In genomic region chr4:102762075-102762474, GRCm38 (mm10) we compare ENCODE assay signal across 18 mouse cellular contexts. TPM values are rescaled to one million over a fixed set of nuclear protein-coding genes. Genes with fewer than 3 reads are reported as not detected.
DNase-seq lines count a peak whose midpoint lies in the region; ATAC-seq lines count a peak whose summit lies in the region.
"Had no signal": no experiment of that assay in that cellular context is flagged by ENCODE, and none has a peak within 500 bp of the region (broad histone marks: within the 10 kb centered on the region; RNA-seq: fewer than 3 reads in every experiment).

No protein-coding gene starts in this region.

- no peak overlapping the region for H3K27ac ChIP-seq in embryonic facial prominence, embryonic 14.5 days (replicated peaks; ENCODE audit: low read depth, low read length)
- no peak overlapping the region for H3K27ac ChIP-seq in embryonic facial prominence, embryonic 10.5 days (replicated peaks)
- H3K27ac ChIP-seq: embryonic facial prominence, embryonic 13.5 days; limb, embryonic 13.5 days; stomach, embryonic 15.5 days had no signal

- WGBS in embryonic facial prominence, embryonic 14.5 days = 86% methylated on average over 7 of the region's 7 CpGs
- WGBS in embryonic facial prominence, embryonic 10.5 days = 87% methylated on average over 7 of the region's 7 CpGs

- no peaks in the 10 kb centered on the region for H3K27me3 ChIP-seq in embryonic facial prominence, embryonic 14.5 days (replicated peaks; ENCODE audit: control insufficient read depth, insufficient read depth, low read length)
- no peaks in the 10 kb centered on the region for H3K27me3 ChIP-seq in embryonic facial prominence, embryonic 10.5 days (replicated peaks; ENCODE audit: low read depth, poor library complexity, severe bottlenecking)
- H3K27me3 ChIP-seq: embryonic facial prominence, embryonic 13.5 days; limb, embryonic 13.5 days; stomach, embryonic 15.5 days had no signal

- no peaks in the 10 kb centered on the region for H3K4me1 ChIP-seq in embryonic facial prominence, embryonic 14.5 days (ENCODE audit: control insufficient read depth, insufficient read depth, low read length)
- peaks cover 26% of the 10 kb centered on the region for H3K4me1 ChIP-seq in embryonic facial prominence, embryonic 10.5 days

- H3K9me3 ChIP-seq in embryonic facial prominence, embryonic 14.5 days (ENCODE audit: control insufficient read depth, low read length) = no peaks in the 10 kb centered on the region
- no peaks in the 10 kb centered on the region for H3K9me3 ChIP-seq in embryonic facial prominence, embryonic 10.5 days
- H3K9me3 ChIP-seq: embryonic facial prominence, embryonic 13.5 days; limb, embryonic 13.5 days; stomach, embryonic 15.5 days had no signal

- no peak for ATAC-seq in embryonic facial prominence, embryonic 14.5 days (ENCODE audit: low read depth)
- ATAC-seq in megakaryocyte progenitor cell, adult 5-6 weeks (replicated peaks; ENCODE audit: poor library complexity) = peak; percentile 71

- peak overlapping the region; percentile 97; the same call in 1 of the 2 replicates for H3K4me2 ChIP-seq in embryonic facial prominence, embryonic 14.5 days (ENCODE audit: low read depth, low read length)
- H3K4me2 ChIP-seq: lung, embryonic 14.5 days; stomach, embryonic 15.5 days had no signal

- H3K4me3 ChIP-seq in embryonic facial prominence, embryonic 14.5 days (ENCODE audit: low read depth, low read length) = no peak overlapping the region
- H3K4me3 ChIP-seq in embryonic facial prominence, embryonic 10.5 days = no peak overlapping the region
- H3K4me3 ChIP-seq: limb, embryonic 13.5 days; stomach, embryonic 15.5 days had no signal

- no peak for DNase-seq in embryonic facial prominence, embryonic 14.5 days (ENCODE audit: low spot score)
- DNase-seq in embryonic facial prominence, embryonic 10.5 days (ENCODE audit: low spot score) = no peak
- peak; percentile 12 for DNase-seq in retina, postnatal 1 day
- no peak for DNase-seq in retina, embryonic 14.5 days (ENCODE audit: low spot score)
- no peak for DNase-seq in thymus, postnatal 0 days (ENCODE audit: low spot score)
- DNase-seq in lung, postnatal 25 days (ENCODE audit: low spot score) = no peak
- DNase-seq in adrenal gland, adult (ENCODE audit: inconsistent age in 2 of 2, low spot score in 1 of 2) = no peak
- DNase-seq: adrenal gland, postnatal 14 days; B cell, adult 2 months; cerebellum, adult 11-12 months; gastrocnemius, postnatal 14 days; kidney, adult 18-20 months; layer of hippocampus, adult 9-11 months; lung, embryonic 14.5 days had no signal

- no peak overlapping the region for H3K9ac ChIP-seq in embryonic facial prominence, embryonic 14.5 days (ENCODE audit: low read depth, low read length)
- H3K9ac ChIP-seq: embryonic facial prominence, embryonic 13.5 days; limb, embryonic 13.5 days; lung, embryonic 14.5 days; stomach, embryonic 15.5 days had no signal

- no peaks in the 10 kb centered on the region for H3K36me3 ChIP-seq in embryonic facial prominence, embryonic 14.5 days (ENCODE audit: control insufficient read depth, insufficient read depth, low read length)
- no peaks in the 10 kb centered on the region for H3K36me3 ChIP-seq in embryonic facial prominence, embryonic 10.5 days (replicated peaks)
- H3K36me3 ChIP-seq: embryonic facial prominence, embryonic 13.5 days; limb, embryonic 13.5 days; stomach, embryonic 15.5 days had no signal

RNA-seq across cellular contexts. Expression of gene Sgip1, which starts 21.0 kb away (rescaled TPM):
- 4.0 and 6.8 TPM in 2 replicates for polyA plus RNA-seq in embryonic facial prominence, embryonic 14.5 days (2014; fragmentation: Nextera tagmentation; extraction: Ambion mirVana)
- 10.3 and 10.9 TPM in 2 replicates for polyA plus RNA-seq in embryonic facial prominence, embryonic 10.5 days (2016; fragmentation: Nextera tagmentation; extraction: Ambion mirVana)
- total RNA-seq in megakaryocyte progenitor cell, adult 5-6 weeks (2015) = 4.2 and 4.6 TPM in 2 replicates
- 4.2 and 5.3 TPM in 2 replicates for total RNA-seq in megakaryocyte progenitor cell, adult 5-6 weeks (2017)
- polyA plus RNA-seq in thymus, postnatal 0 days (2015; fragmentation: Nextera tagmentation; extraction: Ambion mirVana) = 2.7 and 3.2 TPM in 2 replicates
